Mouse (Mus musculus): ENCODE results near the gene Arhgap6.

Gene Arhgap6

DNA sequence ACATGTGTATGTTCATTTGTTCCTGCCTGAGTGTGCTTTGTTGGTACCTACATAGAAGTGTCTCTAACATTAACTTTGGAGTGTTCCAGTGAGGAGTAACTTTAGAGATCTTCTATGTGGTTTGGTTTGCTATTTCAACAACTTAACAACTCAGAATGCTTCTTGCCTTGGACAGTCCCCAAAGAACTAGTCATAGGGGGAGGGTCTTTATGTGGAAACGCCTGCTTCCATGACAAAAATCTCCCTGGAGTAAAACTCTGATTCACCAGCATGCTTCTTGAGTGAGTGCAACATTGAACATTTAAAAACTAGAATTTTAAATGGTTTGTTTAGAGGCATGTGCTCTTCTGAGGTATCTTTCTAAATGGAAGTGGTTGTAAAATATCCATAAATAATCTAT lies 212.2 kb downstream of the Arhgap6 start:
- no peak for DNase-seq

DNA sequence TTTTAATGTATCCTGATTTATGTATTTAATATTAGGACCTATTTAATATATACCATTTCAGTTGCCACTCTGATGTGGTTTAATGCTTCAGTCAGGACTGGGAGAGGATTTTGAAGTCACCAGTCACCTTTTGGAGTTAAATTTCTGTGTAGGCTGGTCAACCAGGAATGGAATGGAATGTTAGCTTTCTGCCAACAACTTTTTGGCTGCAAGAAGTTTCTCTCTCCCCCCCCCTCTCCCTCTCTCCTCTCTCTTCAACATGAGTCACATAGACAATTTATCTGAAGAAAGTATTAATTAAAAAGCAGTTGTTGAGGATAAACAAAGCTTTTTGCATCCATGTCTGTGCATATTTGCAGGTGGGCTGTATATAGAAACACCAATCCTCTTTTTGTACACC lies 217.8 kb downstream of the Arhgap6 start:
- DNase-seq = no peak

DNA sequence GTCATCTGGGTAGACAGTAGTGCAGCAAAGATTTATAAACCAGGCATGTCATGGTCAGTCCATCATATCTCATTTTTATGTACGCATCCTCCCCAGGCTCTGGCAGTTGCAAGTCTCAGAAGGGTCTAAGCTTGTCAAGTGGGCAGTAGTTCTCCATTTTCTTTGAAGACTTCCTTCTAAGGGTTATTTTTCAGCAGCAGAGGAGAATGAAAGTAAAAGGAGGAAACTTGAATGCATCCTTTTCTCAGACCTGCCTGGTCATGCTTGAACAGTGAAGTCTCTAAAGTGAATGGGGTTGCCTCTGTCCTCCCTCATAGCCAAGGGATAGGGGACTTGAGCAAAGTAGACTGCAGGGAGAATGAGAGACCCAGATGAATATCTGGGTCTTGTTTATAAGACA lies 239.5 kb downstream of the Arhgap6 start:
- peak; percentile 20 to 28 for DNase-seq

DNA sequence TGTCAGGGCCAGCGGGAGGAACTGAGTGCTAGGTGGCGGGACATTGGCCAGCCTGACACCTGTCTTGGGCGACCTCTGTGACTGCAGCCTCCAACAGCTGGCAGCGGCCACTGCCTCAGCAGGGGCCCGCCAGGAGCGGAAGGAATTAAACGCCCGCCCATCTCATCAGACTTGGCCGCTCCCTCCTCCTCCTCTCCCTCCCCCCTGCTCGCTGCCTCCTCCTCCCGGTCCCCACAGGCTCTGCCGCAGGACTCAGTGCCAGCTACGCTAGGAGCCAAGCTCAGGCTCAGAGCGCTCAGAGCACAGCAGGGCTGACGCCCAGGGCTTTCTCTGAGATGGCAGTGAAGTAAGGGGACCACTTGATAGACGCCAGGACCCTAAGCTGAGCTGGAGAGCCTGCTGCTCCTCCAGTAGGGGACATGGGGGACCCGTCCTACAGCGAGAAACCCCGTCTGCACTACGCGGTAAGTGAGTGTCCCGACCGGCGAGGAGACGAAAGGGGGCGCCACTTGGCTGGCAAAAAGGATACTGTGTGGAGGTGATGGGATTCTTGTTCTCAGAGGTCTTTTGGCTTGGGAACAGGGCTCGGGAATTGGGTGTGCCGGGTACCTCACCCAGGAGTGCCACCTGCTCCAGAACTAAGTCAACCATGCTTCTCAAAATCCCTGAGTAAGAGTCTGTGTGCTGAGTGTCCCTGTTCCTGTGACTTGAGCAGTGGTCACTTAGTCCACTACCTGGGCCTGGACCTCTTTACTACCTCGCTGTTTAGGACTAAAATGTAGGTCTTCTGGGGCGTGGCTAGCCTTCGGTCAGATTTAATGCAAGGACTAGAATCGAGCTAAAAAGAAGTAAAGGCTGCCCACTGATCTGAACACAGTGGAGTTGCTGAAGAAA lies 241.8 kb downstream of the Arhgap6 start:
- peak; percentile 68 to 70 for DNase-seq

DNA sequence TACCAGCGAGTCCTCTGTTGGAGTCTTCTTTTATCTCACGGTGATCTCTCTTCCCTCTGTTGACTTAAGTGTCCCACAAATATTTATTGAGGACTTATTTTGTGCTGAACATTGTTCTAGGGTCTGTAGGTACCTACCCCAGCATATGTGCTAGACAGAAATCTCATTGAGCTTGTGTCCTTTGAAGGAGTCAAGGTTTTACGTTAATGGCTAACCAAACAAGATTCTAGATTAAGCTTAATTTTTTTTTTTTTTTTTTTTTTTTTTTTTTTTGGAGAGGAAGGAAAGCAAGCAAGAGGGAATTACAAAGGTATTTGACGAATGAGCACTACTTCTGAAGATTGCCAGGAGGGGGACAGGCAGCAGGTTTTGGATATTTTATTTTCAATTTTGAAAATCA lies 242.5 kb downstream of the Arhgap6 start:
- no peak for DNase-seq

DNA sequence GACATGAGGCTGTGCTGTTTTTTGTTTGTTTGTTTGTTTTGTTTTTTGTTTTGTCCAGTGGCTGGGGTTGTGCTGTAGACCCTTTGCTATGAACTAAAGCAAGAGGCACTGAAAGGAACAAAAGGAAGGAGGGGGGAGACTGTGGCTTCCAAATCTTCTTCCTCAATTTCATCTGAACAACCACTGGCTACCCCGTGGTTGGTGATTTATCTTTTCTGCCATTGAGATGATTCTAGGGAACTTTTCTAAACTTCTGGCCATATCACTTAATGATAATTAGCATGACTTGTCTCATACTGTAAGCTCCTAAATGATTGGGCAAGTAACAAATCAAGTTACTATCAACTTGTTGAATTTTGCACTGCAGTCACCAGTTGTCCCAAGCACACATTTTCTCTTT lies 249.0 kb downstream of the Arhgap6 start:
- DNase-seq = no peak

DNA sequence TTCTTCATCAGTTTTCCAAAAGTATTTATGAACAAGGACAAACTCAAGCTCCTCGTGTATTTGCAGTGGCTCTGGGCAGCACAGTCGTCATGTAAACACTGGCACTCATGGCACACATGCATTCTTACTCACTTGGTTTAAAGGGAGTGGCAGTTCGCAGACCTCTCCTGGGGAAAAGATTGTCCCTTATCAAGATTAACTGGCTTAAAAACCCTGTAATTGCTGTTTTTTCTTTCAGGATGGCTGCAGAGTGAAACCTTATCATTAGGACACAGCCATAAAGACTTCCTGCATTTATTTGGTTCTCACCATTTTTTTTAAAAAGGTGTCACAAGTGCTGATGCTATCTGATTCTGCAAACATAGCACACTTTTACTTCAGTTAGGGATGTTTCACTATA lies 252.7 kb downstream of the Arhgap6 start:
- no peak for DNase-seq

DNA sequence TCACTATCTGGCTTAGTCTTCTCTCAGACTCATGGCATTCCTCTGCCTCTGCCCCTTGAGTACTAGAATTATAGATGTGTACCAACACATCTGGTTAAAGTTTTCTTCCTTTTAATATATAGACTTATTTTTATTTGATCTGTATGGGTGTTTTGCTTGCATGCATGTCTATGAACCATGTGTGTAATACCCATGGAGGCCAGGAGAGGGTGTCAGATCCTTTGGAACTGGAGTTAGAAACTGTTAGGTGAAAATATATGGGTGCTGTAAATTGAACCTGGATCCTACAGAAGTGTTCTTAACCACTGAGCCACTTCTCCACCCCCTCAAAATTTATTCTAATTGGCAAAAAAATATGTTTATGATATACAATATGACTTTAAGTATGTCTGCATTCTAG lies 254.7 kb downstream of the Arhgap6 start:
- DNase-seq = peak; percentile 7 to 25

DNA sequence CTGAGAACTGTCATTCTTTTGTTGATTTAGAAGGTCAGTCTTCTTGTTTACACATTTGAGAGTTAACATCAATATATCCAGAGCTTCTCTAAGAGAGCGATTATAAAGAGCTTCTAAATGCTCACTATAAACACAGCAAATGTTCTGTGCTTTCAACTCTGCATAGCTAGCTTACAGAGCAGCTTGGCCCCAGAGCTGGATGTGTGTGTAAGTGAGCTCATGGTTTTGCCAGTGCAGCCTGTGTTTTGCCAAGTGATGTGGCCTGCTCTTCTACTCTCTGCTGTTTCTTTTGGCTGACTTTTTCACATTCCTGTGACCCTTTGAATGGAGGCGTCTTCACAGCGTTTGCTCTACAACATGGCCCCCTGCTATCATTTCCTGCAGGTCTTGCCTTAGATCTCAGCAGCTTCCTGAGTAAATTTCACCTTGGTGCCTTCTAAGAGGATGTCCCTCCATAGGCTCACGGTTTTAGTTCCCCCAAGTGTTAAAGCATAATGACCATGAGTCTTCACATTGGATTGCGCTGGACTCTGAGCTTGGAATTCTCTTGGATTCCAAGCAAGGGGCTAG lies 259.1 kb downstream of the Arhgap6 start:
- no peak for DNase-seq

DNA sequence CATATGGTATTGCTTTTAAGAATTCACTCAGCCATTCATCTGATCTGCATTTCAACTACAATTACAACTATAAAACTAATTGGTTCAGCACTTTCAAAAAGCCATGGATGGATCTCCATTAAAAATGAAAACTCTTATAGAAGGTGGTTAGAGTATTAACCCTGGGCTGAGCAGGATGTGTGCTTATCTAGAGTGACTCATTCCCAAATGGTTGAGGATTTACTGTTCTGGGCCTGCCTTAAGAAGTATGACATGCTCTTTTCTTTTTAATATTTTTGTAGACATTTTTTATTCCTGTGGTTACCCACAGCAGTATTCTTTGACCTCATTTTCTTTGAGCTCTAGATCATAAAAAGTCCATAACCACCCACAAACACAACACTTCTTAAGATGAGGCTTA lies 267.7 kb downstream of the Arhgap6 start:
- no peak for DNase-seq

DNA sequence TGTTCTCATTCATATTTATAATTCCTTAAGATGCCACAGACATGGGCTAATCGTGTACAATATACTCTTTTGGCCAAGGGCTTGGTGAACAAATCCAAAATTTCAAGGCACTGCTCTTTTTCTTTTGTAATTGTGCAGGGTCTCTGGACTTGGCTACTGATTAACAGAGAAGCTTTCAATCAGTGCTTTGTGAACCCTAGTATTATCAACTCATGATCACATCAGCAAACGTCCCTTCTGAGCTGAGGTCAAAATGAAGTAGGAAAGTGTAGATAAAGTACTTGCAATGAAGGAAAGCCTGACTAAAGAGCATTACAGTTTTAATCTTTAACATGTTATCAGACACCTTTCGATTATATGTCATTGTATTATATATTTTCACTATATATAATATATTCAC lies 270.4 kb downstream of the Arhgap6 start:
- no peak for DNase-seq

DNA sequence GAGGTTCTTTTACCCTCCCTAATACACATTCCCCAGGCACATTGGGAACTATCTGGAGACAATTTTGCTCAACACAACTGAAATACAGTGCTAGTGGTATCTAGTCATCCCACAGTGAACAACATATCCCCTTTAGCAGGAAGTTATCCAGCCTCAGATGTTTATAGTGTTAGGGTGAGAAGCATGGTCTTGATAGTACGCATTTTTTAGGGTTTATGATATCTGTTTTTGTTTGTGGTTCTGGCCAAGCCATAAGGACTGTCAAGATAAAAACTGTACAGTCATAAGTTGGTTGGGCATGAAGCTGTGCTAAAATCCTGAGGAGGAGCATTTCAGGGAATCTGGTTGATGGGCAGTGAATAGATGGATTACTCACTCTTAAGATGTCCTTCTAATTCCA lies 271.0 kb downstream of the Arhgap6 start:
- DNase-seq = no peak

DNA sequence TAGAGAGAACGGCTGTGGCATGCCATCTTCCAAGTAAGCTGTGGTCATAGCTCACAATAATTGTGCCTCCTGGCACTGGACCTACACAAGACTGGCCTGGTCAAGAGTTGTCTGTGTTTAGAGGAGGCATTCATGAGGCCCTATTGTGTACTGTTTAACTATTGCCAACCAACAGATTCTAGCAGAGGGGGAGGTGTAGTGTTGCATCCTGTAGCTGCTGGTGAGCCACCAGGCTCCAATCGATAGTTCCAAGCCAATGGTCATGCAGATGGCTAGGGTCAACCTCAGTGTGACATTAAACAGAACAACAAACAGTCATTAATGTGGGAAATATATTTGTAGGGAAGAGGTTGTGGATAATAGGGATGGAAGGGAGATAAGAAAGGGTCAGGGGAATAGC lies 280.1 kb downstream of the Arhgap6 start:
- no peak for DNase-seq

DNA sequence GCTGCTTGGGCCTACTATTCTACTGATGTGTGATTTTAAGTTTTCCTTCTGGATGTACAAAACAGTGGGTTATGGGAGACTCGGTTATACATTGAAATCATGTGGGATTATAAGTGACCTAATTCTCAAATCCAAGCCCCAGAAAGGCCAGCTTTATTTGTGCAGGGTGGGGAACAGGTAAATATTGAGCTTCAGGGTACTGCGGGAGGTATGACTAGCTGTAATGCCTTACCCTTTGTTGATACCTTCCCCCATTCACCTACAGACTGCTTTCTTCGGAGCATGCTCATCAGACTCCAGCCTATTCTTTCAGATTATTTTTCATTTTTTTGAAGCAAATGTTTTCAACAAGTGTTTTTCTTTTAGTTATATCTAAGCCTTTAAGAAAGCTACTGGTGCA lies 286.7 kb downstream of the Arhgap6 start:
- no peak for DNase-seq

DNA sequence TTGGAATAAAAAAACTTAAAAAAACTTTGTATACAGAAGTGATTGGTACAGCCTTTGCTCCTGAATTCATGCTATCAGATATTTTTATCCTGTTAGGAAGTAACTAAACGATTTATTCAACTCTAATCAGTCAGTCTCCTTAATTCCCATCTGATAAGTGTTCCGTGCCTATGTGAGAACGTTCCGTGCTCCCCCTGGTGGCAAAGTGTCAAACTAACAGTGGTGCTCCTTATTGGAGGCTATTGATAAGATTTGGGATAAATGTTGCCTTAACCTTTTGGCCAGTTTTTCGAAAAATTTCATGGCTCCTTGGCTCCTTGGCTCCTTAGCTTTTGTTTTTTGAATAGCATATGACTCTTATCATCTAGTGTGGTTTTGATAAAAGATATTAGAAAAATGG lies 291.0 kb downstream of the Arhgap6 start:
- peak; percentile 75 to 76 for DNase-seq

DNA sequence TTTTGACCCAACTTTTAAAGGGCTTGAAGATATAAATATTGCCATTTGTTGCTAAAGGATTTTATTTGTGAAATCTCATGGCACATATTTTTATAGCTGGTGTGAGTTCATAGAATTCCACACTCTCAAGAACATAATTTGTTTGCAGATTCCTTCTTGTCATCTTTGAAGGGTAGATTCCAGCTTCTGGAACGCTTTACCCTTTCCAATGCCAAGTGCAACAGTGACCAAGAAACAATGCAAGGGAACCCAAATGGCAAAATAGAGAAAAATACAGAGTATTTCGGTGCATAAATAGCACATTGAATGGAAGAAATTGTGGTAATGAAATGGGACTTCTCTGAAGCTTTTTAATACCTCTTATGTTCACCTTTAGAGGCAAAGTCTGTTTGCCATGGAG lies 294.3 kb downstream of the Arhgap6 start:
- DNase-seq = no peak

DNA sequence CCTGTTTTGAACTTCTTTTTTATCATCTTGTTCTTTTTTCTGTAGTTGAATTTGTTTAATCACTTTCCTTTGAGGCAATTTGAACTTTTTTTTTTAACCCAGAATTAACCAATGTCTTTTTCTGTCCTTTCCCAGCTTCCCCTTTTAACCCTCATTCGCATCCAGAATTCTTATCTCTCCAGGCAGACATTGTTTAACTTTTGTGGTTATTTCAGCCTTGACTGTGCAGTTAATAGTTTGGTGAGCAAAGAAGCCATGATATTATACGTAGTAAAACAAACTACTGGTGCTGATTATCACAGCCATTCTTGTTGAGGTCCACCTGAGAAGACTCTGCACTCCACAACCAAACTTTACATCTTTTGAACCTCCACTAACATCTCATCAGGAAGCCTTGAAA lies 299.7 kb downstream of the Arhgap6 start:
- no peak for DNase-seq

DNA sequence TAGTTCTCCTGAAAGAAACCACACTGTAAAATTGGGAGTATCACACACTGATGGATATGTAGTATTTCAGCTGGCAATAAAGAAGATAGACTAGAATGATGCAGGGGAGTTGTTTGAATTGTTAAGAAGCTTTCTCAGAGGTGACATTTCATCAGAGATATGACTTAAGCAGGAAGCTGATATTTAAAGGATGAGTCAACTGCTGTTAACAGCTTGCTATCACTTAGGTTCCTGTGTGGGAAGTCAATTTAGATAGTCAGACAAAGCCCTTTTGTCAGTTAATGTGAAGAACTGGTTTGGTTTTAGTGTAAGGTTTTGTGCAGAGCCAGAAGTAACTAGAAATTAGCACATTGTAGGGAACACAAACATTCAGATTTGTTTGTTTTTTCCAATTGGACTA lies 300.7 kb downstream of the Arhgap6 start:
- DNase-seq = no peak

DNA sequence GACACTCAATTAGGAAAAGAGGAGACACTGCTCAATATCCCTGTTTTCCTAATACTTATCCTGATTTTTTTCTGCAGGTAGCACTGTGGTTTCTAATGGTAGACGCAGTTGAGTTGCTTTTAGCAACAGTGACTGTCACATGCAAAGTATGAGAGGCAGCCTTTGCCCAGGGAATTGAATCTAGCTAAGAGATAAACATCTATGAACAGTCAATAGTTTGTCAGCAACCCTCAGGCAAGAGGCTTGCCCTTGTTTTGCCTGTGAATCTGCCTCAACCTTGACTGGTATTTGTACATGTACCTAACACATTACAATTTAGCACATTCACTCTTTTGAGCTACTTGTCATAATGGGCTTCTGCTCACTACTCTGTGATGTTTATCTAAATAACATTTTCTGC lies 307.8 kb downstream of the Arhgap6 start:
- DNase-seq = no peak

DNA sequence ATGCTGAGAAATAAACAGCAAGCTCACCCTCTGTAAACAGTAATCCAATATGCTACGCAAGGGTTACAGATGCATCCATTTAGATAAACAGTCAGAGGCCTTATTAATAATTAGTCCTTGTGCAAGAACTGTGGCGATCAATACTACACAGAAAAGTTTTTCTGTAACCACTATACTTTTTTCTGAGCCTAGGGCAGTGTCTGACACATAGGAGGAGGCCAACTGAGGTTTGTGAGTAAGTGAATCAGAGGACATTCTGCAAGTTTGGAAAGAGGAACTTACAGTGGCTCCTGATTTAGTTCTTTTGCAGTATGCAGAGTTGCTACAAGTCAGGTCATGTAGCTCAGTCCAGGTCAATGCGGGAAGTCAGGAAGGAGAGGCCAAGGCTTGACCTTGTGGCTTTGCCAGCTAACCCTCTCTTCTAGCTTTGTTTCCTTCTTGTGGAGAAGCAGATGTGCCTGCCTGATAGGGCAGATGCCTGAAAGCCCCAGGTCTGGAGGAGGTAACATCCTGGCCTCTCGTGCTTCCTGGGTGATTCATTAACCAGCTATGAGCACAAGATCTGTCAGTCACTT lies 311.2 kb downstream of the Arhgap6 start:
- DNase-seq = peak; percentile 22 to 28

DNA sequence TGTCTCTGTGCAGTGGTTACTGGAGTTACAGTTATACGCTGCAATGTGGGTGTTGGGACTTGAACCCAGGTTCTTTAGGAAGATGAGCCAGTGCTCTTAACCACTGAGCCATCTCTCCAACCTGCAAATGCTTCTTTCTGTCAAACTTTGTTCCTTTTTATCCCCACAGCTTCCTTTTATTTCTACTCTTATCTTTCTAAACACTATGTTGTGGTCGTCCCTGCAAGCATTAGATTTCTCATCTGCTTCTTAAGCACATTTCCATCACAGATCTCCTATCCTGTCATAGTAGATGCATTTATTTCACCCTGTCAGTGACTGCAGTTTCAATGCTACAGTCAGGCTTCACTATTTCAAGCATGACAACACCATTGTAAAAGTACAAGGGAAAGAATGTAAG lies 312.5 kb downstream of the Arhgap6 start:
- DNase-seq = no peak

DNA sequence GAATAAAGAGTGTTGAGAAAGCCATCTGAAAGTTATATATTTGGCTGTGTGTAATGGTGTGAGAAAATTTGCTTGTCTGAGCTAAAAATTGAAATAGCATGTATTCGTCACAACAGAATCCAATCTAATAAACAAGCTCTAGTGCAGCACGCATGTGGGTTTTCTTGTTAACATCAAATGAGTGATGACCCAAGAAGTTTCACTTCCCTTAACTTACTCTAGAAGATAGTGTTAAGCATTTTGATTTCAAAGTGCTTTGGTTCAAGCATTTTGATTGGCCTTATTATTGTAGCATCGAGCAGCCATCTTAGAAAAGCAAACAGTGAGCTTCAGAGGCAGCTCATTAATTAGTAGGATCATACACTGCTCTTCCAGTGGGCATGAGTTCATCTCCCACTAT lies 315.1 kb downstream of the Arhgap6 start:
- peak; percentile 17 to 22 for DNase-seq

DNA sequence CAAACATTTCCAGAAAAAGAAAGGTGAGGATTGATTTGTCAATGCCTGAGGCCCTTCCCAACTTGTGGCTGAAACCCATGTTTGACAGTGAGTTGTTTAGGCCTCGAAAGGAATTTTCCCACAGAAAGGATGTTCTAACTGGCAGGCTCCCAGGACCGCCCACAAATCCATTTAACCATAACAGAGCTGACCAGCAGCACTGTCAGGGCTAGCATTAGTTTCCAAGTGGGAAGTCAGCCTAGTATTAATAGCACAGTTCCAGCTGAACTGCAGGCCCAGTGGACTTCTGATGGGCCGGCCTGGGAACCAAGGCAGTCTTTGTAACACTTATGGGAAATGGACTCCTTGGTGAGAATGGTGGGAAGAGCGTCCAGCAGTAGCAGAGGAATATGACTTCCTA lies 317.8 kb downstream of the Arhgap6 start:
- DNase-seq = no peak

DNA sequence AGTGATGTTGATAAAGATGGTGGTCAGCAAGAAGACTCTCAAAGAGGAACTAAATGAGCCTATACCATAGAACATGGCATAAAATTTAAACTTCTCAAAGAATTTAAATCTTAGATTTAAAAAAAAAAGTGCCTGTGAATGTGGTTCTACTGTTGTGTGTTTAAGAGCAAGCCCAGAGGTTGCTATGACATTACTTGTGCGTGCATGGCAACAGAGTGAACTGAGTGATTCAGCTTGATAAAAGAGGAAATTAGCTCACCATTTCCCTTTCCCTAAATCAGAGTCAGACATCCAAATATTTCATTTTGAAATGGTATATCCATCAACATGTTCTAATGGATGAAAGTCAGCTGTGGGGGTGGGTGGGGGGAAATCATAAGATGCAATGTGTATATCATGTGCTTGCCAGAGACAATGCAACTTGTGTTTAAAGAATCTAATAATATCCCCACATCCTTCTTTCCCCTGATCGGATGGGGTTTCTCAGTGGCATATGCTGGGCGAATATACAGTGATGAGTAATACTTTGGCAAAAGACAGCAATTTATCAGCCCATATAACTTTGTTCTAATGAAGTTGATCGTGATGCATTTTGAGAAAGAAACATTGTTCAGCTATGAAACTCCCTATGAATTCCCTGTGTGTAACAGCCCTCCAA lies 328.3 kb downstream of the Arhgap6 start:
- peak; percentile 5 to 18 for DNase-seq

All from B cell, adult 2 months (primary cell).